Mouse (Mus musculus) adrenal gland, adult 8-10 months (tissue): ENCODE measurements around the gene Ropn1l. TPM values are rescaled to one million over a fixed set of nuclear protein-coding genes. Genes with fewer than 3 reads are reported as not detected.

Experiments
- DNase-seq: peaks from one replicate; pipeline ENCODE4 v3.0.0; 2022
- total RNA-seq, 4 experiments: library from RNA; stranded (reverse); gene quantifications; 2 replicates each; pipeline ENCODE4 v1.2.4; 2022

Gene Ropn1l
- total RNA-seq: 1 to 10 TPM; 2.1 to 3.3 (median 2.4) TPM

- DNase-seq: peak; percentile 94
Observed at GRCm38 (mm10) chr15:31453098-31453916, at the start of gene Ropn1l. Gene Ropn1l, minus strand, starts transcription at chr15:31453737.

- DNase-seq: no peak
Observed at GRCm38 (mm10) chr15:31502996-31503395, 49.5 kb upstream of the Ropn1l start.

GRCm38 (mm10) chr15:31502313-31502712 is 48.8 kb upstream of the Ropn1l start:
- no peak for DNase-seq

- no peak for DNase-seq
Observed at GRCm38 (mm10) chr15:31494803-31495202, 41.3 kb upstream of the Ropn1l start.

- no peak for DNase-seq
Observed at GRCm38 (mm10) chr15:31494310-31494709, 40.8 kb upstream of the Ropn1l start.

GRCm38 (mm10) chr15:31487407-31487806 is 33.9 kb upstream of the Ropn1l start:
- no peak for DNase-seq

- DNase-seq: no peak
Observed at GRCm38 (mm10) chr15:31476678-31477077, 23.1 kb upstream of the Ropn1l start.

GRCm38 (mm10) chr15:31472645-31473574 is 19.4 kb upstream of the Ropn1l start:
- DNase-seq: no peak

GRCm38 (mm10) chr15:31471529-31471928 is 18.0 kb upstream of the Ropn1l start:
- no peak for DNase-seq

GRCm38 (mm10) chr15:31469497-31469896 is 16.0 kb upstream of the Ropn1l start:
- DNase-seq: no peak

GRCm38 (mm10) chr15:31468806-31469205 is 15.3 kb upstream of the Ropn1l start:
- no peak for DNase-seq

GRCm38 (mm10) chr15:31466749-31467148 is 13.2 kb upstream of the Ropn1l start:
- no peak for DNase-seq

- DNase-seq: no peak
Observed at GRCm38 (mm10) chr15:31466295-31466694, 12.8 kb upstream of the Ropn1l start.

- no peak for DNase-seq
Observed at GRCm38 (mm10) chr15:31465806-31466205, 12.3 kb upstream of the Ropn1l start.

GRCm38 (mm10) chr15:31460571-31460970 is 7.0 kb upstream of the Ropn1l start:
- DNase-seq: no peak

- DNase-seq: peak; percentile 77
Observed at GRCm38 (mm10) chr15:31458081-31458480, 4.5 kb upstream of the Ropn1l start.

GRCm38 (mm10) chr15:31456381-31456780 is 2.8 kb upstream of the Ropn1l start:
- DNase-seq: no peak

- DNase-seq: no peak
Observed at GRCm38 (mm10) chr15:31454861-31455295, 1.3 kb upstream of the Ropn1l start.

GRCm38 (mm10) chr15:31454096-31454860 is 741 bp upstream of the Ropn1l start:
- DNase-seq: no peak

- DNase-seq: no peak
Observed at GRCm38 (mm10) chr15:31452336-31453097, 1.0 kb downstream of the Ropn1l start.

GRCm38 (mm10) chr15:31449772-31450171 is 3.8 kb downstream of the Ropn1l start:
- DNase-seq: no peak

GRCm38 (mm10) chr15:31447121-31447520 is 6.4 kb downstream of the Ropn1l start:
- DNase-seq: no peak
